Mouse (Mus musculus): ENCODE measurements around the gene Dhx16. TPM values are rescaled to one million over a fixed set of nuclear protein-coding genes. Genes with fewer than 3 reads are reported as not detected.

Gene Dhx16
- polyA plus RNA-seq, 2 experiments = 25.5 to 46.0 TPM

DNA sequence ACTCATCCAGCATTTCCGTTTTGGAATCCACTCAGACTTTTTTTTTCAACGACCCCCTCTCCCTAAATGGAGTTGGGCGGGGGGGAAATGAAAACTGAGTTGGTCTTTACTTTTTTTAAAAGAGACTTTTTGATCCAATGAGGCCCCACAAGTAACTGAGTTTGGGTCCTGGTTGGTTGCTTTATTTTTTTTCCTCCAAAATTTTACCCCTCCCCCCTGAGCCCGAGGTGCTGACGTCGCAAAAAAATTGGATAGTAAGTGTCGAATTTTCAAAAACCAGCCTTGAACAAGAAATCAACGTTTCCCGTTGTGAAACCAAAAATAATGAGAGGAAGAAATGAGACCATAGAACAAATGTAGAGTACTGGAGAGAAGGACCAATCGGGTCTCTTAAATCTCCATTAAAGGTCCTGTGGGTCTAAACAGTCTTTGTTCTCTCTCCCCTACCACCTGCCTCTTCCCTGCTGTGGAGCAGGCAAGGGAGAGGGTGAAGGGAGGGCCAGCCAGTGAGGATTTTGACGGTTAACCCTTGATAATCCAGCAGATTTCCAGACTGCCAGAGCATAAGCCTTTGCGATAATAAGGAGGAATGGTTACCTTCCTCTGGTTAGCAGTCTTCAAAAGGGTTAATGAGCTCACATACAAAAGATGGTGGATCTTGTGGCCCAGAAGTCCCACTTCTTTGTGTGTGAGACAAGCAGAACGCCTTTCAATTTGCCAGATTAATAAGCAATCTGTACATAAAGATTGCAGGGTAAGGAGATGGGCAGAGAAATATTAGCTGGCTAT is 38.0 kb downstream of the Dhx16 start:
- ATAC-seq (ENCODE audit: insufficient read depth) = no peak
- H3K4me1 ChIP-seq (replicated peaks; ENCODE audit: control insufficient read depth in 2 of 2, insufficient read depth in 2 of 2, low read length in 1 of 2) = peaks cover 22 to 29% of the 10 kb centered on the region in 2 experiments
- H3K4me2 ChIP-seq (ENCODE audit: low read depth) = peak overlapping the region; percentile 96
- H3K36me3 ChIP-seq (replicated peaks; ENCODE audit: control insufficient read depth, insufficient read depth, low read depth) = peaks cover 23% of the 10 kb centered on the region
- DNase-seq (ENCODE audit: low read depth in 3 of 3, low spot score in 3 of 3) = peak in 1 of 3 experiments; percentile 69
- peak overlapping the region; percentile 100 for H3K9ac ChIP-seq (replicated peaks)
- 0% methylated on average over 13 of the region's 13 CpGs for WGBS (ENCODE audit: insufficient replicate concordance)
- TF ChIP-seq EP300 (IDR thresholded peaks at IDR 0.05; ENCODE audit: low read depth) (no peak), CTCF (IDR thresholded peaks at IDR 0.05; ENCODE audit: low read depth) (no peak)
- H3K9me3 ChIP-seq (ENCODE audit: control insufficient read depth, low read length) = no peaks in the 10 kb centered on the region
- peak overlapping the region; percentile 97 for H3K27ac ChIP-seq
- peak overlapping the region; percentile 86 to 88 for H3K4me3 ChIP-seq (ENCODE audit: insufficient read depth in 1 of 2, low read depth in 2 of 2, low read length in 2 of 2)
- H3K27me3 ChIP-seq (ENCODE audit: control insufficient read depth, insufficient read depth, low read length) = no peaks in the 10 kb centered on the region

DNA sequence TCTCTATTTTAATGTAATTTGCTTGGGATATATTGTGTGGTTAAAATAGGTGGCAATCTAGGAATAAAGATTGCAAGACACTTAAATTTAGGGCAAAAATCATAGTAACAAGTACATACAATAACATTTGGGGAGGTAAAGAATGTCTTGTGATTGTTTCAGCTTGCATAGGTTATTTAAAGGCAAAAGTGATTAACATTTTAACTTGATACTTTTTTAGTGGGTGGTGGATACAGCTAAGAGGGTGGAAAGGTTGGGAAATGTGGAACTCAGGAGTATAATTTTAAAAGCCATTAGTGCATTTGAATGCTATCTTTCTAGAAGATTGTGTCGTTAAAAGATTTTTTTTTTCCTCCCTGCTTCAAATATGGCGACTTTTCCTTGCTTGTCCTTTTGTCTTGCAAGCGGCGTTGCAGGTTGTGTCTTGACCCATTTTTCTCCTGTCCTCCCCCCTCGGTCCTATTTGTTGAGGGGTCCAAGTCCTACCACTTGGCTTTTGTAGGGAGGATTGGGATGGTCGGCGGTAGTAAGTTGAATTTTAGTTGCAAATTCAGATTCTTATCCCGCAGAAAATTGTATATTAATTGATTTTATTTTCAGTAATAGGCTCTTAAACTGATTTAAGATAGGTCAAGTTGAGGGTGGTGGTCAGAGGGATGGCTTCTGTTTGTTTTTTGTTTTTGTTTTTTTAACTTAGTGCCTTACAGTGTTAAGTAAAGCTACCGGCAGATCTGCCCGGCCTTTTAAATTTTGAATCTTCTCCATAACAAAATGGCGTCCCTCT is 38.8 kb downstream of the Dhx16 start:
- peak overlapping the region; percentile 97 for H3K27ac ChIP-seq
- no peak for DNase-seq (ENCODE audit: low read depth in 3 of 3, low spot score in 3 of 3)
- TF ChIP-seq EP300 (IDR thresholded peaks at IDR 0.05; ENCODE audit: low read depth) (peak; percentile 42), CTCF (IDR thresholded peaks at IDR 0.05; ENCODE audit: low read depth) (no peak)
- H3K27me3 ChIP-seq (ENCODE audit: control insufficient read depth, insufficient read depth, low read length) = no peaks in the 10 kb centered on the region
- H3K4me3 ChIP-seq (ENCODE audit: insufficient read depth in 1 of 2, low read depth in 2 of 2, low read length in 2 of 2) = peak overlapping the region; percentile 86 to 88
- WGBS (ENCODE audit: insufficient replicate concordance) = under 1% methylated on average over 11 of the region's 11 CpGs
- H3K4me1 ChIP-seq (replicated peaks; ENCODE audit: control insufficient read depth in 2 of 2, insufficient read depth in 2 of 2, low read length in 1 of 2) = peaks cover 22 to 29% of the 10 kb centered on the region in 2 experiments
- ATAC-seq (ENCODE audit: insufficient read depth) = no peak
- H3K9me3 ChIP-seq (ENCODE audit: control insufficient read depth, low read length) = no peaks in the 10 kb centered on the region
- H3K36me3 ChIP-seq (replicated peaks; ENCODE audit: control insufficient read depth, insufficient read depth, low read depth) = peaks cover 23% of the 10 kb centered on the region
- H3K9ac ChIP-seq (replicated peaks) = peak overlapping the region; percentile 100
- H3K4me2 ChIP-seq (ENCODE audit: low read depth) = peak overlapping the region; percentile 96

DNA sequence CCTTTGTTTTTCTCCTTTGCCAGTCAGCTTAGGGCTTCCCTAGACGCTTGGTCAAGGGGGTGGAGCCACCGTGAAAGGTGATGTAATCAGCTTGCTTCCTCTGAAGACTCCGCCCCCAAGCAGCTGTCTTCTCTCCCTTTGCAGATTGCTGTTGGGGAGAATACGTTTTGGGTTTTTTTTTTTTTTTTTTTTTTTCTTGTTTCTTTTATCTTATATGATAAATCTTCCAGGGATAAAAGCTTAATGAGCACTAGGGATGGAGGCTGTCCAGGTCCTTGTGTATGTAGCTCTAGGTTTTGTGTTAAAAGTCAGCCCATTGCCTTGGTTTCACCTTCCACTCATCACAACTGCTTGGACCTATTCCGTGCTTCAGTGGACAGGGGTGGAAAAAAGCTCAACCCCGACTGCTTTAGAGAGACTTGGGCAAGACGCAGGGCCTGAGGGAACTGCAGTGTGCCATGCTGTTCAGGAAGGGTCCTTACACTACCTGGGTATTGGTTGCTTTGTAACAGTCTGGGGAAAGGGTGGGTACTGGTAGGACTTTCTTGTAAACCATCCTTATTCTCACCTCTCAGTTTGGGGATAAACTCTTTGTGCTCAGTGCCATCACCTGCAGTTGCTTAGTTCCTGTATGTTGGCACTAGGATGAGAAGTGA is 39.6 kb downstream of the Dhx16 start:
- DNase-seq (ENCODE audit: low read depth in 3 of 3, low spot score in 3 of 3) (peak; percentile 98 to 99 (median 98)), ATAC-seq (ENCODE audit: insufficient read depth) (peak; percentile 22)
- Histone ChIP-seq H3K4me2 (ENCODE audit: low read depth) (peak overlapping the region; percentile 96), H3K4me3 (ENCODE audit: insufficient read depth in 1 of 2, low read depth in 2 of 2, low read length in 2 of 2) (peak overlapping the region; percentile 86 to 88), H3K36me3 (replicated peaks; ENCODE audit: control insufficient read depth, insufficient read depth, low read depth) (peaks cover 27% of the 10 kb centered on the region), H3K9me3 (ENCODE audit: control insufficient read depth, low read length) (no peaks in the 10 kb centered on the region), H3K4me1 (replicated peaks; ENCODE audit: control insufficient read depth in 2 of 2, insufficient read depth in 2 of 2, low read length in 1 of 2) (peaks cover 22 to 29% of the 10 kb centered on the region in 2 experiments), H3K27ac (peak overlapping the region; percentile 97), H3K27me3 (ENCODE audit: control insufficient read depth, insufficient read depth, low read length) (no peaks in the 10 kb centered on the region), H3K9ac (replicated peaks) (peak overlapping the region; percentile 100)
- TF ChIP-seq CTCF (IDR thresholded peaks at IDR 0.05; ENCODE audit: low read depth) = no peak
- TF ChIP-seq EP300 (IDR thresholded peaks at IDR 0.05; ENCODE audit: low read depth) = no peak
- WGBS (ENCODE audit: insufficient replicate concordance) = 8% methylated on average over 7 of the region's 7 CpGs

DNA sequence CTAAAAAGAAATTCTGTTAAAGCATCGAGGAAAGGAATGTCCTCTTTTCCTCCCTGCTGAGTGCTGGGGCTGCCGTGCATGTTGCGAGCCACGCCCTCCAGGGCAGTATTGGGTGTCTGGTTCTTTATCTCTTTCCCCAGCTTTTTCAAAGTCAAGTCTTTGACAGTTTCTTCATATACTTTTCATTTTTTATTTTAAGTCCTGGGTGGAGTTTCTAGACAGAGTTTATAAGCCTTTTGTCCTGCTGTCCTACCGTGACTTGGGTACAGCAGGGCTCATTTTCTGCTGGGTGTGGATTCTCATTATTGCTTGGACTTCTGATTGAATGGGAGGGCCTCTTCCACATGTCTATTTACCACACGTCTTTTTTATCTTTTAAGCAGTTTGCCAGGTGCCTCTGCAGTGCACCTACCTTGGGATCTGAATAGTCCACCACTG is 40.3 kb downstream of the Dhx16 start:
- H3K4me2 ChIP-seq (ENCODE audit: low read depth) = peak overlapping the region; percentile 96
- peaks cover 32% of the 10 kb centered on the region for H3K36me3 ChIP-seq (replicated peaks; ENCODE audit: control insufficient read depth, insufficient read depth, low read depth)
- no peaks in the 10 kb centered on the region for H3K27me3 ChIP-seq (ENCODE audit: control insufficient read depth, insufficient read depth, low read length)
- H3K4me3 ChIP-seq (ENCODE audit: insufficient read depth in 1 of 2, low read depth in 2 of 2, low read length in 2 of 2) = peak overlapping the region; percentile 68 to 88
- no peaks in the 10 kb centered on the region for H3K9me3 ChIP-seq (ENCODE audit: control insufficient read depth, low read length)
- peak overlapping the region; percentile 97 for H3K27ac ChIP-seq
- no peak for TF ChIP-seq CTCF (IDR thresholded peaks at IDR 0.05; ENCODE audit: low read depth)
- TF ChIP-seq EP300 (IDR thresholded peaks at IDR 0.05; ENCODE audit: low read depth) = peak; percentile 47
- 6% methylated on average over 6 of the region's 6 CpGs for WGBS (ENCODE audit: insufficient replicate concordance)
- ATAC-seq (ENCODE audit: insufficient read depth) = peak; percentile 19; the same call in 1 of the 2 replicates
- H3K9ac ChIP-seq (replicated peaks) = peak overlapping the region; percentile 100
- peaks cover 20 to 28% of the 10 kb centered on the region in 2 experiments for H3K4me1 ChIP-seq (replicated peaks; ENCODE audit: control insufficient read depth in 2 of 2, insufficient read depth in 2 of 2, low read length in 1 of 2)
- peak in 2 of 3 experiments; percentile 72 to 76 for DNase-seq (ENCODE audit: low read depth in 3 of 3, low spot score in 3 of 3)
